Mouse (Mus musculus) macrophage (primary cell): ENCODE results near the gene Gm29666. TPM values are rescaled to one million over a fixed set of nuclear protein-coding genes. Genes with fewer than 3 reads are reported as not detected.

Experiments used
- H3K27ac ChIP-seq: fragments of 350-480 bp; formaldehyde crosslinking; 2 replicates; pipeline ENCODE4 v1.9.0; 2021
- H3K36me3 ChIP-seq: fragments of 350-480 bp; formaldehyde crosslinking; 2 replicates; pipeline ENCODE4 v1.9.0; 2021; ENCODE audit errors: inconsistent target
- H3K4me3 ChIP-seq: fragments of 350-480 bp; formaldehyde crosslinking; 2 replicates; pipeline ENCODE4 v1.9.0; 2021; ENCODE audit errors: inconsistent target
- H3K79me2 ChIP-seq: fragments of 350-480 bp; formaldehyde crosslinking; 2 replicates; pipeline ENCODE4 v1.9.0; 2021; ENCODE audit errors: inconsistent target
- WGBS: methylation state at CpG from one replicate; pipeline ENCODE4 v1.1.7; 2026; ENCODE audit warnings: inconsistent platforms; ENCODE audit not compliant: missing documents; 5-methylcytosine and 5-hydroxymethylcytosine counted together
- polyA plus RNA-seq: library from polyadenylated mRNA; stranded (reverse); fragments of 250-400 nt; gene quantifications from 3 replicates; pipeline ENCODE4 v1.2.4, GENCODE M21; 2018; ENCODE audit warnings: inconsistent platforms
- total RNA-seq, 78 experiments: library from RNA; depleted of rRNA; stranded (reverse); fragments of 250-400 nt; gene quantifications; 1 replicate in 9 of 78; 2 replicates in 24 of 78; 3 replicates in 43 of 78; 4 replicates in 2 of 78; pipeline ENCODE4 v1.2.4; 2018; ENCODE audit warnings: inconsistent platforms in 56 of 78

The Gm29666 gene
- 1 to 10 TPM in 17 of 26 experiments, under 1 TPM in 9; 0.13 to 4.5 (median 1.5) TPM for total RNA-seq (2018; cell fraction: chromatin; rRNA removed)
- under 1 TPM in 25 of 26 experiments, not detected in 1; 0.03 to 0.29 (median 0.09) TPM for total RNA-seq (2018; cell fraction: cytosol; rRNA removed)
- total RNA-seq (2018; cell fraction: nucleus; rRNA removed) = 1 to 10 TPM in 16 of 26 experiments, under 1 TPM in 10; 0.23 to 3.9 (median 1.4) TPM
- polyA plus RNA-seq = 0.15 to 0.34 TPM (median 0.26 TPM) in 3 replicates

DNA sequence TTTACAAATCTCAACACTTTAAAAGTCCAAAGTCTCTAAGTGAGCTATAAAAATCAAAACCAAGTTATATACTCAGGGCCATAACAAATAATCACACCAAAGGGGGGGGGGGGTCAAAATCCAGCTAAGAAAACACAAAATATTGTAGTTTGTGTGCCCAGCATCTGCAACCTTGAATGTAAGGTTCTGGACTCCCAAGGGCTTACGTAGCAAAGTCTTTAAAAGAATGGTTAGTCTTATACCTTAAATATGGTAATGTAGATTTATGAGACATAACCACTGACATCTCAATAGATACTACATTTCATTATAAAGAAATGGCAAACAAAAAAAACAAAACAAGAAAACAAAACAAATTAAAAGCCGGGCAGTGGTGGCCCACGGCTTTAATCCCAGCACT is at the start of gene Gm29666:
Gene Gm29666 (minus strand): TSS at position 101 of the 400 bp plus-strand sequence.
- WGBS = 89% methylated on average over 1 of the region's 3 CpGs
- Histone ChIP-seq H3K79me2 (peaks cover 13% of the 10 kb centered on the region), H3K4me3 (no peak within 1 kb of the TSS), H3K27ac (no peak within 1 kb of the TSS), H3K36me3 (no peaks in the 10 kb centered on the region)

DNA sequence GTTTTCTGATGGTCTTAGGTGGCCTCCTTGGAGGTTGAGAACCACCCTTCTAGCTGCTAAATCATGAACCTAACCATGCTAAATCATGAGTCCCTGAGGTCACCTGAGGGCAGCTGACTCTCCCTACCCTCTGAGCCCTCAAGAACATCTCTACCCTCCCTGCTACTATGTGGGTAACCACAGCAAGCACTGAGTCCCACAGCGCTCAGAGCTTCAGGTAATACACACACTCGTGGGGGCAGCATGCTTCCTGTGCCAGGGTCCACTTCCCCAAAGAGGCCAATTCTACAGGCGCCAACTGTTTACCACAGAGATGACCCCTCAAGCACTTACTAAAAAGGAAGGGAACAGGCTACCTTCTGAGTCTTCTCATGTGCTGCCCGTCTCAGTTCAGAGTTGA is 48.7 kb upstream of the Gm29666 start:
- Histone ChIP-seq H3K4me3 (no peak overlapping the region), H3K27ac (0 out of 2 replicates have a peak overlapping the region, but pooled peaks have one; percentile 28), H3K79me2 (peaks cover 96% of the 10 kb centered on the region), H3K36me3 (peaks cover 17% of the 10 kb centered on the region; the same call in 1 of the 2 replicates)
- WGBS = 9% methylated on average over 4 of the region's 4 CpGs

DNA sequence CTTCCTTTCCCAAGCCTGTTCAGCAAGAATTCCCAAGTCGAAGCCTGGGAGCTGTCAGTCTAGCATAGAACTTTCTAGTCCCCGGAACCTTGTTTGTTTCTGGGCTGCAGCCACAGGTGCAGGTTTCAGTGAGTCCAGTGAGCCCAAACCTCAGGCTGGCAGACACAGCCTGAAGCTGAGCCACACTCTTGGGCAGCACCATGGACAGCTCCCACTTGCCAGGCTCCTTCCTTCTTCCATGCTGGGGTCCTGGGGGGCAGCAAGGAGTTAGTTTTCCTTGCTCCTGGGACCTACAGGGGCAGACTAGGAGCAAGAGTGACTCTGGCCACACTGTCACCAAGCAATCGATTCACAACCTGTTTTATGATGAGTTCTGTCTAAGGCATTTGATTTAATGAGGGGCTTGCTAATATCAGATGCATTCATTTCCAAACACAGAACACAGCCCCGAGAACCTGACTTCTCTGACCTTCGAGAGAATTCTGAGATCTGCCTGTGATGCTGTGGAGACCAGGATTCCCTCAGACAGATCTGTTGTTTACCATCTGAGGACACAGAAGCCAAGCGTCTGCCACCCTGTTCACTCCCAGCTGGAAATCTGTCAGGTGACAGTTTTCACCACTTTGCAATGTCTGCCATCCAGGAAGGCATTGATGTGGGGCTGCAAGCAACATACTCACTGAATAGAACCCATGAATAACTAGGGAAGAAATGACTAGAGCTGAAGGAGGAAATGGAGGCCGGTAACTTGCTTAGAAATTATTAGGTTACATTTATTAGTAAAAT is 45.9 kb upstream of the Gm29666 start:
- Histone ChIP-seq H3K79me2 (peaks cover 100% of the 10 kb centered on the region), H3K4me3 (no peak overlapping the region), H3K27ac (no peak overlapping the region), H3K36me3 (no peaks in the 10 kb centered on the region)
- WGBS = 71% methylated on average over 6 of the region's 7 CpGs

DNA sequence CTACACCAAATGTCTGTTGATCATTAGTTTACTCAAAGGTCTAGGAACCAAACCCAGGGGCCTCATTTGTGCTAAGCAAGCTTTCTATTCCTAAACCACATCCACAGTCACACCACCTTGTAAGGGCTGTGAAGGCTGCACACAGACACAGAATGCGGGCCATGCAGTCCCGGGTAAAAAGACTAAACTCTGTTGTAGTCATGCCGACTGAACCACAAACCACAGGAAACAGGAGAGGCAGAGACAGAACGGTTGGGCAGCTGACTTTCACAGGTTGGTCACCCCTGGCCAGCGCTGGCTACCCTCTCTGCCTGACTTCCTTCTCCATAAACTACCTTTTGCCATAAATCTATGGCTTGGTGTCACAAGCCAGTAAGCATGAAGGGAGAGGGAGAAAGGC is 44.9 kb upstream of the Gm29666 start:
- Histone ChIP-seq H3K4me3 (no peak overlapping the region), H3K27ac (no peak overlapping the region), H3K36me3 (no peaks in the 10 kb centered on the region), H3K79me2 (peaks cover 100% of the 10 kb centered on the region)
- 13% methylated on average over 5 of the region's 5 CpGs for WGBS

DNA sequence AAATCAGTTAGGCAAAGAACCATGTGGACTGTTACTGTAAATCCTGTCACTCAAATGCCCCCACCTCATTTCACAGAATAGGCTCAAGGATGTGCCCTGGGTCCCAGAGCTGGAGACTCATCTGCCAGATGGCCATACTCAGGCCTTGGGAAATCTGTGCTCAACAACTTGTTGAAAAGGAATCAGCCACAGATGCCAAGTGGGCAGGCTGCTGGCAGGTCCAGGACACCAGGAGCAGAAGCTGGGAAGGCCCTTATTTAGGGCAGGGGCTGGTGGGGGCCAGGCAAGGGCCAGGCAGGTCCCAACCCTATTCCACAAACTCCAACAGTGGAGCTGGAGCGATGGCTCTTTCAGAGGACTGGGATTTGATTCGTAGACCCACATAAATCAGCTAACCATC is 42.7 kb upstream of the Gm29666 start:
- H3K79me2 ChIP-seq = peaks cover 100% of the 10 kb centered on the region
- H3K4me3 ChIP-seq = no peak overlapping the region
- 95% methylated on average over 2 of the region's 2 CpGs for WGBS
- peaks cover 22% of the 10 kb centered on the region for H3K36me3 ChIP-seq
- H3K27ac ChIP-seq = no peak overlapping the region

DNA sequence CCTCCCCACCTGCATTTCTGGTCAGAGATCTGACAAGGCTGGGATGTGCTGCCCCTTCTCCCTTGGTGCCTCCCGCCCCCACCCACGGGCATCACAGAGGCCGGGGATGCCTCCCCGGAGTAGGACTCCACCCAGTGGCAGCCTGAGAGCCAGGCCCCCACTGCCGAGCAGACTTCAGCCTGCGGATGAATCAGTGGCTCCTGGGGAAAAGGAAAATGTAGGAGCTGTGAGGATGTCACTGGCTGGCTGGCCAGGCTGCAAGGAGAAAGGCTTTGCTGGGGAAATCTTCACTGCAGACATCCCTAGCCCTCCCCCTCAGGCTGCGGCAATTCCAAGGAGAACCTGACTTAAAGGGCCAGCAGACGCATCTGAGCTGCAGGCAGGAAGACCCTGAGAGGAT is 40.9 kb upstream of the Gm29666 start:
- peaks cover 39% of the 10 kb centered on the region for H3K36me3 ChIP-seq
- no peak overlapping the region for H3K4me3 ChIP-seq
- peaks cover 100% of the 10 kb centered on the region for H3K79me2 ChIP-seq
- peak overlapping the region; percentile 55; the same call in 1 of the 2 replicates for H3K27ac ChIP-seq
- WGBS = 78% methylated on average over 8 of the region's 8 CpGs

DNA sequence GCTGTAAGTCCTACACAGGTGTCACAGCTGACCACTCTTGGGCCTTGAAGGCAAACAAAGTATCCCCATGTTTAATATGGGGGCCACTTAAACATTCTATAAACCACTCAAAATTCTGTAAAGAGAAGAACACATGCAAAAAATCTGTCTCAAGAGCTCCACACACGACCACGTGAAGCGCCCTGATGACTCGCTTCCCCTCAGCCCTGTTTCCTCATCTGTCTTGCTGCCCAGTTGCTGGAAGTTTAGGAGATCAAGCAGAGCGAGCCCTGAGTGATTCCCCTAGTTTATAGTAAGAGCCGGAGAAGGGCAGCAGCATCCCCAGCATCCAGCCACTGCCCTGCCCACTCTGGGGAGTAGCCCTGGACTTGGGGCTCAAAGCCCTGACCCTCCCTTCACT is 40.1 kb upstream of the Gm29666 start:
- Histone ChIP-seq H3K79me2 (peaks cover 100% of the 10 kb centered on the region), H3K27ac (peak overlapping the region; percentile 55)
- WGBS = 50% methylated on average over 6 of the region's 6 CpGs

DNA sequence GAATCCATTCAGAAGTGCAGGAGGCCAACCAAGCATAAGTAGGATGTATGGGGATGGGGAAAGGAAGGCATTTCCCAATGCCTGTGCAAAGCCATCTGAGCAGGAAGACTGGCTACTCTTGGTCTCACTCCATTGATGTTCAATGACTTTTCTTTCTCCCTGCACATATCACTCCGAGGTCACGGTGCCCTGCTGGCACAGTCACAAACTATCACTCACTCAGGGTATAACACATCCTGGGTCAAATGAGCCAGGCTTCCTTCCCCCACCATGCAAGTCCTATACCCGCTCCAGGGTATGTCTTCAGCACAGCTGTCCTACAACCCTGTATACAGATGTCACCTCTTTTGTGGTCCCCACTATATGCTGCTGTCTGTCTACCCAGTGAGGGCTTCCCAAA is 38.5 kb upstream of the Gm29666 start:
- Histone ChIP-seq H3K36me3 (peaks cover 62% of the 10 kb centered on the region), H3K79me2 (peaks cover 98% of the 10 kb centered on the region), H3K4me3 (no peak overlapping the region), H3K27ac (no peak overlapping the region)
- 94% methylated on average over 3 of the region's 3 CpGs for WGBS

More for the DNA sequence above, 40.1 kb upstream of the Gm29666 start:
- Histone ChIP-seq H3K4me3 (no peak overlapping the region), H3K36me3 (peaks cover 47% of the 10 kb centered on the region)

DNA sequence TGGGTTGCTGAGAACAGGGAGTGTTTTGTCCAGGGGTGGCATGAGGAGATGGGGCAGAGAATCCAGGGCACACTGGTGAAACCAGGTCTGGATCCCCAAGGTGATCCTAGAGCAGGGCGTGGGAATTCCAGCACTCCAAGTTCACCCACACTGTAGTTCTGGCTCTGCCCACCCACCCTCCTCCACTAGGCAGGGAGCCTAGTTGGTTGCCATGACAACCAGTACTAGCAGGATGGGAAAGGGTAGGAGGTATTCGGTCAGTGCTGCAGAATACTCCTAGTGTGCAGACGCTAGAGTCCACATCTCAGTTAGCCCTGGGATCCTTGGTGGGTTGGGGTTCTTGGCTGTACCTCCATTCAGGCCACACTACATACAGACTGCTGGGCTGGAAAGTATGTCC is 38.0 kb upstream of the Gm29666 start:
- peaks cover 98% of the 10 kb centered on the region for H3K79me2 ChIP-seq
- H3K36me3 ChIP-seq = peaks cover 67% of the 10 kb centered on the region
- no peak overlapping the region for H3K4me3 ChIP-seq
- 97% methylated on average over 3 of the region's 3 CpGs for WGBS
- H3K27ac ChIP-seq = no peak overlapping the region

DNA sequence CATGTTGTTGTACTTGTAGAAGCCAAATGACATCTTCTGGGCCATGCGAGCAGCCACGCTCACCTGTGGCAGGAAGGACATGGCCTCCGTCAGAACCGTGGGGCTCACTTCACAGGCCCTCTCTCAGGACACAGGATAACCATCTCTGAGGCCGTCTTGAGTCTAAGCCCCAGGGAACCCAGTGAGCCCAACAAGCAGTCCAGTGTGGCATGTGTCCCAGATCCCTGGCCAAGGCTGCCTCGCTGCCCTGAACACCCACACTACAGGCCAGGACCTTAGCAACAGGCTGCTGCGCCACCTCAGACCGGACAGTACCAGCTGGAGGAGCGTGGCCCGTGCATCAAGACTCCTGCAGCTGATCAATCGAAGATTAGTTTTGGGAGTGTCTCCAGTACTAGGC is 33.4 kb upstream of the Gm29666 start:
- H3K36me3 ChIP-seq = peaks cover 99% of the 10 kb centered on the region
- H3K4me3 ChIP-seq = no peak overlapping the region
- H3K79me2 ChIP-seq = peaks cover 57% of the 10 kb centered on the region
- H3K27ac ChIP-seq = no peak overlapping the region
- WGBS = 96% methylated on average over 11 of the region's 11 CpGs

DNA sequence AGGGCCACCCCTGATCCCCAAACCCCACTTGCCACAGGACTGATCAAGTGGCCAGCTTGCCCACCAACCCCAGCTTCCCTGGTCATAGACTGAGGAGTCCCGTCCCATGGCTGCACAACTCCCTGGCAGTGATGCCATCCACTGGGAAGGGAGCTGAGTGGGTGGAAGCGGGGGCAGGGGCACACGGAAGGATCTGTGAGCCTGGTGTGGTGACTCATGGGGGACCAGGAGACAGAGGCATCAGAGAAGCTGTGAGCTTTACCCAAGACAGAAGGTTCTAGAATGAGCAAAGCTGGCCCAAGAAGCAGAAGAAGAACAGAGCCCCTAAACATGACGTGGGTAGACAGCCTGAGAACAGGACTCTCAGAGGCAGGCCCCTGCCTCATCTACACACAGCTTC is 30.2 kb upstream of the Gm29666 start:
- H3K36me3 ChIP-seq = peaks cover 81% of the 10 kb centered on the region
- no peak overlapping the region for H3K4me3 ChIP-seq
- WGBS = 94% methylated on average over 4 of the region's 4 CpGs
- no peak overlapping the region for H3K27ac ChIP-seq
- H3K79me2 ChIP-seq = peaks cover 25% of the 10 kb centered on the region; the same call in 1 of the 2 replicates

DNA sequence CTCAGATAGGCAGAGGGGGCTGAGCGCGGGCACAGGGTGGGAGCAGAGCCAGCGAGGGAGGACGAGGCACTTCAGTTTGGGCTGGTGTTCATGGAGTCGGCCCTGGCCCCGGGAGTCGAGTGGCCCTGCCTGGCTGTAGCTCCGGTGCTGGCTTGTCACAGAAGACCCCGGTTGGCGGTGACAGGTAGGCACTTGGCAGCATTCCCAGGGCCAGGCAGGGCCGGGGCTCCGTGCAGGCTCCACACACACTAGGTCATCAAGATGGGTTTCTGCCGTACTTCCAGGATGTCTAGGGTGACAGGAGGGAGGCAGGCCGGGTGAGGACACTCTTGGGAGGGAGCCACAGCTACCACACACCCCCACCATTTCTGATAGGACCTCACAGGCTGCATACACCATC is 29.2 kb upstream of the Gm29666 start:
- H3K36me3 ChIP-seq = peaks cover 70% of the 10 kb centered on the region
- H3K4me3 ChIP-seq = no peak overlapping the region
- peaks cover 16% of the 10 kb centered on the region; the same call in 1 of the 2 replicates for H3K79me2 ChIP-seq
- no peak overlapping the region for H3K27ac ChIP-seq
- WGBS = 94% methylated on average over 14 of the region's 14 CpGs

DNA sequence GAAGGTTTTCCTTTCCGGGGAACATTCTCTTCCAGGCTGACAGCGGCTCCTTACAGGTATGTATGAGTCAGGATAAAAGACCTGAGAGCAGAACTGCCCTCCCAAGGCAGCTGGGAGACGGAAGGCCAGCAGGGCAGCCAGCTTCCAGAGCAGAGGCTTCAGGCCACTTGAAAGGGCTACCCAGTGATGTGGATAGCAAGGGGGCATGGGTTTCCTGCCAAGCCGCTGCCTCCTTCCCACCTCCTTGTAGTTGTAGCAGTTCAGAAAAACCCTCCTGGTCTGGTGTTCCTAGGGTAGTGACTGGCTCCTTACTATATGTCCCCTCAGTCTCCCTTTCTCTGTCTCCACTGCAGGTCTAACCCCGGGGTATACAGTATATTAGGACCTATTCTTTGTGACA is 24.5 kb upstream of the Gm29666 start:
- peaks cover 38% of the 10 kb centered on the region for H3K36me3 ChIP-seq
- no peak overlapping the region for H3K4me3 ChIP-seq
- 88% methylated on average over 5 of the region's 5 CpGs for WGBS
- H3K27ac ChIP-seq = no peak overlapping the region
- no peaks in the 10 kb centered on the region; the same call in 1 of the 2 replicates for H3K79me2 ChIP-seq

DNA sequence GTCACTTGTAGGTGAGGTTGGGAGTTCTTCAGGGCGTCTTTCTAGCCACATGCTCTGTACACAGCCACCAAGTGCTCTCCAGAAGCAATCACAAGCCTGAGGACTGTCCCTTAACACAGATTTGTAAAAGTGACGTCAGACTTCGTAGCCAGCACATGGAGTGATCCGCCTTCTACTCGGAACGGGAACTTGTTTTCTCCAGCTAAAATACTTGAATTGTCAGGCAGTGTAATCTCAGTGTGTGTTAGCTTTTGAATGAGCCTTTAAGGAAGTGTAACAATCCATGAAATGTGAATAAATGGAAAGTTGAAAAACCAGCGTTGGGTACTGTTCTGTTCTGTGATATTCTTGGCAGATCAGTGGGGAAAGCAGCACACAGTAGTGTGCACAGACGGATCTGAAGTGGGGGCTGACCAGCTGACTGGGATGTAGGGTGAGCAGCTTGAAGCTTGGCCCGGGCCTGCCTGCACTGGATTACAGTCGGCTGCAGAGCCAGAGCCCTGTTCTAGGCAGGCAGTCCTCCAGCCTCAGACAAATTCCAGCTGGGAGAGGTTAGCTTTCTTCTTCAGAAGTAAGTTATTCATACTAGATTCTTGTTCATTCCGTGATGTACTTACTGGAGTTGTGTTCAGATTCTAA is 22.9 kb upstream of the Gm29666 start:
- Histone ChIP-seq H3K27ac (no peak overlapping the region), H3K79me2 (peaks cover 15% of the 10 kb centered on the region; the same call in 1 of the 2 replicates), H3K36me3 (peaks cover 38% of the 10 kb centered on the region), H3K4me3 (no peak overlapping the region)
- 89% methylated on average over 9 of the region's 11 CpGs for WGBS

DNA sequence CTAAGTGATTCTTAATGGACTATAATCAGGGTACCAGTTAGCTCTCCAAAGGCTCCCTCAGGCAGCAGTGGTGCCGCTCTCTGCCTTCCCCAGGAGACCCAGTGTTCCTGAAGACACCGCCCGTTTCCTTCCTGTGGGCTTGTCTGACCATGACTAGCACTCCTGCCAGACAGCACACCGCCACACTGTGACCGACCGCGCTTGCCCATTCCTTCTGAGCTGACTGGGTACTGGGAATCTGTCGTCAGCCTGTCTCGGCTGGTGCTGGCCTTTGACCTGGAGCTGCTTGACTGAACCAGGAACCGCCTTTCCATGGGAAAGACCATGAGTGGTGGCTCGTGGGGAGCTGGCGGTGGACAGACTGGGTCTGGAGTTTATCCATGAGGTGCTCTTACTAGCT is 20.3 kb upstream of the Gm29666 start:
- Histone ChIP-seq H3K36me3 (peaks cover 57% of the 10 kb centered on the region), H3K79me2 (peaks cover 42% of the 10 kb centered on the region), H3K4me3 (no peak overlapping the region), H3K27ac (no peak overlapping the region)
- WGBS = 78% methylated on average over 12 of the region's 12 CpGs
